Mouse (Mus musculus) hindlimb bud, embryonic 11.5 days (tissue): ENCODE measurements at regions not wholly inside any gene's neighbourhood (a gene's known extent, or its start where the extent isn't known, plus 50 kb on each side); places are given as distances from the start of the nearest gene placed in this dataset.

Source experiments
- DNase-seq: peaks from one replicate; pipeline ENCODE4 v3.0.0-alpha.2; 2012; ENCODE audit warnings: low read depth, low spot score; ENCODE audit errors: extremely low spot score

DNA sequence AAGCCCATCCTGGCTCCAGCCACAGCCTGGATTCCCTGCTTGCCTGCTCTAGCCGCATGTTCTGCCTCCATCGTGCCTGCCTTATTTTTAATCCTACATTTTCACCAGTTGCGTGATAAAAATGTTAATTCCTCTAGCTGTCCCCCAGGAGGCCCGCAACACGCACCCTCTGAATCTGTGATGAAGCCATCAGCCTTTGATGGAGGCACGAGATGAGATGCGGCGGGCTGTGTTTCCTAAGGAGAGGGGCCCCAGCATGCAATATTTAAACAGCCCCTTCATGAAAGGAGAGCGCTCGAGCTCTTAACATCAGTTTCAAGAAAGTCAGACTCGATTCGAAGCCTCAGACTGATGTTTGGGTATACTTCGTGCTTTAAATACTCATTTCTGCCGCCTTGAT is 76.3 kb downstream of the Nptx2 start:
- no peak for DNase-seq

GRCm38 (mm10) chr5:144623358-144623757 is 77.7 kb downstream of the Nptx2 start:
- DNase-seq: no peak

DNA sequence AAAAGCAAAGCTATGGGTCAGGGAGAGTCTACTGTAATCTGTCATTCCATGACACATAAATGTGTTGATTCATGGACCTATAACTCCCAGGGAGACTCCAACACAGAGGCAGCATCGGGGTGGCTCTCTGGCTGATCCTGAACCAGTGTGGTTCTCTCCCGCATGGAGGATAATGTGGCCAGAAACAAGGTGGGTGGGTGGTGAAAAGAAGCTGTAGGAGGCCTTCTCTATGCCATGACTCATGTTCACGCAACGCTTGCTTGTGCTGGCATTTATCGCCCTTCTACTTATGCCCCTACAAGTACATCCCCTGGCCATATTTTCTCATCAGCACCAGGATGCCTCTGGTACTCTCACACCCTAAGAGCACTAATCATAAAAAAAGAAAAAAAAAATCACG is 86.6 kb downstream of the Nptx2 start:
- no peak for DNase-seq

DNA sequence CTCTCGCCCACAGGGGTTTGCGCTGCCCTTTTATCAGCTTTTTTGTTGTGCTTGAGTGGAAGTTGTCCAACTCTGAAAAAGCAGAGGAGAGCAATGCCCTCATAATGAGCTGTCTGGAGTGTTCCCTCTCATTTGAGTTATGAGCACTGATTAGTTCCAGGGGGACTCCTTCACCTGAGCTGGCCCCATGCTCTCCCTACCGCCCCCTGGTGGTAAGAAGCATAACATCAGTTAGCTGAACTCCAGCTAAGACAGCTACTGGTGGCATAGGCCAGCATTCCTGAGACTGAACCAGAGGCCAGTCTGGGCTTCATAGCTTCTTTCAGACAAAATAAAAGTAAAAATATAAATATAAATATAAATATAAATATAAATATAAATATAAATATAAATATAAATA is 92.9 kb downstream of the Nptx2 start:
- DNase-seq: peak; percentile 37

DNA sequence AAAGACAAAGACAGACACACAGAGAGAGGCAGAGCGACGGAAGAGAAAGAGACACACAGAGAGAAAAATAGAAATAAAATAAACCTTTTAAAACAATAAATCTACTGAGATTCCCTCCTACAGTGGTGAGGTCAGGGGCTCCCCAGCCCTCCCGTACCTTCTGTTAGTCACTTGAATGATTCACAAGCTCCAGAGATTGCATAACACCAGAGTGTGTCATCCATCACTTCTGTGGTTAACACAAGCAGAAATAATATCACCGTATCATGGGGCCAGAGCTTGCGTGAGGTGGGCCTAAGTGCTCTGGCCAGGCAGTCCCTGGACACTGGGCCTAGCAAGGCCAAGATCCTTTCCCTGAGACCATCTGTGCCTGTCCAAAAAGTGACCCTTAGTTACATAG is 93.9 kb downstream of the Nptx2 start:
- no peak for DNase-seq

DNA sequence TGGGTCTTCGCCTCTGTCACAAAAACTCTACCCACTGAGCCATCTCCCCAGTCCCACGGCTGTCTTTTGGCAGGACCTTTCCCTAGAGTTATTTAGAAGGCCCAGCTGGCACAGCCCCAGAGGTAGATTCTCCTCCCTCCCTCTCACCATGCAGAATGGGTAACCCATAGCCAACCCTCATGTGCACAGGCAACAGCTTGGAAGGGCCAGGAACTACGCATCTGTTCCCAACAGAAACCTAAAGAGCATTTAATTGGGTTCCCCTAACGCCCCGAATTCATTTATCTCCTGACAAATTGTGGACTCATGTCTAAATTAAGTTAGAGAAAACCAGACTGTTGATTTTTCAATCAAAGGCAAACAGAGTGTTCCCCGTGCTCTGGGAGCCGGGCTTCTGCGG is 97.1 kb downstream of the Nptx2 start:
- no peak for DNase-seq

DNA sequence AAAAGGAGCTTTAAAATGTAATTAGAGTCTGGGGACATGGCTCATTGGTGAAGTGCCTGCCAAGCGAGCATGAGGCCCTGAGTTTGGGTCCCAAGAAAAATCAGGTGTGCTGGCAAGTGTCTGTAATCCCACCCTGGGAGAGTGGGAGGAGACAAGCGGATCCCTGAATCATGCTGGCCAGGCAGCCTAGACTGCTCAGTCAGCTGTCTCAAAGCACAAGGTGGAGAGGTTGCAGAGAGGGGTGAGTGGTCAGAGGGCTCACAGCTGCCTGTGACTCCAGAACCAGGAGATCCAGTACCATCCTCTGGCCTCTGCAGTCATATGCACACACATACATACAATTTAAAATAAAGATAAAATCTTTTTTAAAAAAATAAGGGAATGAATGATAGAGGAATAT is 97.7 kb downstream of the Nptx2 start:
- DNase-seq: no peak

DNA sequence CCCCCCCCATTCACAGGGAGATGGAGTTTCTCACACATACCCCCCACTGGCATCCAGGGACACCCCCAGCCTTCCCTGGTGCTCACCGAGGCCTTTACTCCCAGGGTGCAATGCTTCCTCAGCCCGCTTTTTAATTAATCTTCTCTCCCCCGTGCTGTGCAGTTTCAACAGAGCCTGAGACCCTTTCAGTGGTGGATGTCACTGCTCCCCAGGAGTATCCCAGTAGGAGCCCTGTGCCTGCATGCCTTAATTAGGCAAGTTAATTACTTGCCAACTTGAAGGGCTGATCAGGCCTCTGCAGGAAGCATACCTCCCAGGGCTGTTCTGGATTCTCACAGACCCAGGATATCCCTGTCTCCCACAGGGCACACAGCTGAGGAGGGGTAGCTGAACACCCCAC is 99.7 kb downstream of the Nptx2 start:
- DNase-seq: no peak

DNA sequence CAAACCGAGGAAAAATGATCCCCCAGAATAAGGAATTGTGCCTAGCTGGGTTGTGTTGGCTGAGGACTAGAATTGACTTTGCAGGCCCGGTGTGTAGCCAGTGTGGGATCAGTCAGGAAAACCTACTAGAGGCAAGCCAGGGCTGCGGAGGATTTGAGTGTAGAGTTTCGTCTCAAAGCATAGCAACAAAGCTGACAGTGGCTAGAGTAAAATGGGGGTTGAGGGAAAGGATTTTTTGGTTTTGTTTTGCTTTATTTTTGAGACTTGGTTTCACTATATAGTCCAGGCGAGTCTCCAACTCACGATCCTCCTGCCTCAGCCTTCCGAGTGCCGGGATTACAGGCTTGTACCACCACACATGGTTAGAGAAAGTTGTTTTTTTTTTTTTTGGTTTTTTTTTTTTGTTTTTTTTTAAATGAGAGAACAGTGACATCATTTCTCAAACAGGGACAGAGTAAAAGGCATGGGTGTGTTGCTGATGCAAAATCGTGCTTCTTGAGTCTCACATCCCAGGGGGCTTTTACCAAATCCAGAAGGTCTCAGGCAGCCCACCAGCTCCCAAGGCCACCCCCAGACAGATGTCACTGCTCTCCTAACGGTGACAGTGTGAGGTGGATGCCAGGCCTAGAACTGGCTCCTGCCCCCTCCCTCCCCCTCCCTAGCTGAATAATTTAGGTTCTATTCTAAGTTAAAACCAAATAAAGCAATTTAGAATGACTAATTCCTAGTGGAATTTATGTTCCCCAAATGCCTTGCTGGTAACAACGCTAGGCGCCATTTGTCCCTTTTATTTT is 101.8 kb downstream of the Nptx2 start:
- DNase-seq: no peak

- DNase-seq: no peak
Measured at GRCm38 (mm10) chr5:144652231-144652630, 106.5 kb downstream of the Nptx2 start.

GRCm38 (mm10) chr5:144662031-144662430 is 99.6 kb downstream of the Tmem130 start:
- DNase-seq: no peak

- DNase-seq: no peak
Measured at GRCm38 (mm10) chr5:144663981-144664380, 97.6 kb downstream of the Tmem130 start.

DNA sequence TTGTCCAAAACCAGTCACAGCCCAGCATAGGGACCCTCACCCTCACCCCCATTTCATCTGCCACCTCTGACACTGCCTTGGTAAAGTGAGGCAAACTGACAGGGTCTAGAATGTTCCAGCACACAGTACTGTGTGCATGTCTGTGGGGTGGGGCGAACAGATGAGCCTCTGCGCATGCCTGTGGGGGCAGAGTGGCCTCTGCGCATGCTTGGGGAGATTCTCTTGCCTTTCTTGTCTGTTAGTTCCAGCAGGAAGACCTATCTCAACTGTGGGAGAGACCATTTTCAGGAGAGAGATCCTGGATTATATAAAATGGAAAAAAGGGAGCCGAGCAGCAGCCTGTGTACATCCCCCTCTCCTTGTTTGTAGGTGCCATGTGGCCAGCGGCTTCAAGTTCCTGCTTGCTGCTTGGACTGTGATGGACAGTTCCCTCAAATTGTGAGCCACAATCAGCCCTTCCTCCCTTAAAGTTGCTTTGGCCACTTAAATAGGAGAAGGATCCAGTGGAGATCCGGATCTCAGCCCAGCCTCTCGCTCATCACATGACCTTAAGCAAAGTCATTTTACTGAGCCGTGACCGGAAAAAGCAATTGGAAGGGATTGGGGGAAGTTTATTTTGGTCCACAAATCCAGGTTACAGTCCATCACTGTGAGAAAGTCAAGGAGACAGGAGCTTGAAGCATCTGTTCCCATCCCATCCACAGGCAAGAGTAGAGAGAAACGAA is 96.9 kb downstream of the Tmem130 start:
- DNase-seq: no peak

DNA sequence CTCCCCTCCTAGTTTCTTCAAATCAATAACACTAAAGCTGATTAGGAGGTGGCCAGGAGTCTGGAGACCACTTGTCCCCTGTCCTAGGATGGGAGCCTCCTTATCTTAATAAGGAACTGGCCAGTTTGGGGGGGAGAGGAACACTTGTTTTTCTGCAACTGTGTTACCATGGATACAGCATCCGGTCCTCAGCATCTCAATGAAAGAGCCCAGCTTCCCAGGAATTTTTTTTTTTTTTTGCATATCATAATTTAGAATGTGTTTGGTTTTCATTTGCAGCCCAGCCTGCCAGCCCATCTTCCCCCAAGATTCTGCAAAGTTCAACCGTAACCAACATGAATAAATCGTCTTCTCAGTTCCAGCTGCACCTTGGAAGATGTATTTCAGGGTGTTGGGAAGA is 93.6 kb downstream of the Tmem130 start:
- DNase-seq: no peak

DNA sequence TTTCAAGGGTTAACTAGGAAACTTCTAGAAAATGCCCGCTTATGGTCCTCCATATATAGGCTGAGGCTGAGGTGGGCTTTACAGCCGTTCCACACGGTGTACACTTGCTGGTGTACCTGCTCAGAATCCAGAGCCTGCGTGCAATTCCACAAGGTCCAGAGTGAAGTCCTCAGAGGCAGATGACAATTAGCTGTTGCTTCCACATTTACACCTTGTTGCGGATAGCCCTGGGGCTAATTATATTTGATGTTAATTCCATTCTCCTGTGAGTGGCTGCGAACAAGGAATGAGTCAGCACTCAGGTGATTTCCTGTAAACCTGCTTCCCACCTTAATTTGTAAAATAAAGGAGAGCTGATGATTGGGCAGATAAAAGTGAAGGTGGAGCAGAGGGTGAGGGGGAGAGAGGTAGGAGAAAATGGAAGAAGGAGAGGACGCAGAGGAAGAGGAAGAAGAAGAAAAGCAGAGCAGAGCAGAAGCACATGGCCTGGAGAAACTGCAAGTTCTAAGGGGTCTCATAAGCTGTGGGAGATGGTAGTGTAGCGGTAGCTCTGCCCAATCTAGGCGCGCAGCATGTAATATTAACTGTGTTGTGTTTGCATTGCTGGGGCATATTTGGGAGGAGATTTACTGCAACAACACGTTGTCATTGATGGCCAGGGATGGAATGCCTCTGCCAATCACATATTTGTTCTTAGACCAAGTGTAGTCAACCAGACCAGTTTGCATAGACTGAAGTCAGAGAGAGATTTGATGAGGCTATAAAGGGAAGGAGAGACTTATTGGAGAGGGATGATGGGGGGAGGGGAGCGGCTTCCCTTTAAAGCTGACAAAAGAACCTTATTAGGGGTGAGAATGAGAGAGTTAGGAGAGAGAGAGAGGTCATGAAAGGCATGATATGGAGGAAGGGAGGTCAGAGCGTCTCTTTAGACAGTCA is 82.5 kb downstream of the Tmem130 start:
- no peak for DNase-seq

DNA sequence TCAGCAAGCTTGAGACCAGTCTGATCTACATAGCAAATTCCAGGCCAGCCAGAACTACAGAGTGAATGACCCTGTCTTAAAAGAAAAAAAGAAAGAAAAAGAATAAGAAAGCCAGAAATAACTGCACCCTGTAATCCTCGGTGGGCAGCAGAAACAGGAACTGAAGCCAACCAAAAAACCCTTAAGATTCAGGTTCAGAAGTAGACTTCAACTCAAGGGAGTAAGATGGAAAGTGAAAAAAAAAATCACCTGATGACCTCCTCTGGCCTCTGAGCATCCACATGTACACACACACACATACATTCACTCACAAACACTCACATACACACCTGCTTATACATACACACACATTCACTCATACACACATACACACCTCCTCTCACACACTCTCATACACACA is 77.4 kb downstream of the Tmem130 start:
- DNase-seq: no peak
